27 mouse cellular contexts compared by ENCODE assay signal in genomic region chr1:84250770-84251169, GRCm38 (mm10).
DNase-seq lines count a peak whose midpoint lies in the region; ATAC-seq and TF ChIP-seq lines count a peak whose summit lies in the region.
"Had no signal": no experiment of that assay in that cellular context is flagged by ENCODE, and none has a peak within 500 bp of the region (broad histone marks: within the 10 kb centered on the region; RNA-seq: fewer than 3 reads in every experiment).

No protein-coding gene starts in this region.

- peak; percentile 7 for DNase-seq in lung, postnatal 0 days (ENCODE audit: low spot score)
- no peak for DNase-seq in lung, postnatal 14 days
- no peak for DNase-seq in stomach, postnatal 0 days (ENCODE audit: low spot score)
- no peak for DNase-seq in layer of hippocampus, adult 9-10 months (ENCODE audit: low spot score)
- DNase-seq: adrenal gland, postnatal 25 days; cerebellum, adult 8-10 months; gastrocnemius, adult 2 months; kidney, adult 2 months; kidney, postnatal 36 days; left cerebral cortex, postnatal 4 days; thymus, adult 18-20 months; thymus, postnatal 25 days had no signal

- no peak for TF ChIP-seq CTCF in lung, postnatal 0 days (IDR thresholded peaks at IDR 0.05)
- no peak for TF ChIP-seq CTCF in stomach, postnatal 0 days (IDR thresholded peaks at IDR 0.05; ENCODE audit: low read depth)

- TF ChIP-seq EP300 in lung, postnatal 0 days (IDR thresholded peaks at IDR 0.05), result no peak
- TF ChIP-seq EP300 in stomach, postnatal 0 days (optimal IDR thresholded peaks at IDR 0.05), result no peak

- no peaks in the 10 kb centered on the region for H3K9me3 ChIP-seq in lung, postnatal 0 days (ENCODE audit: low read length)
- H3K9me3 ChIP-seq in stomach, embryonic 16.5 days (replicated peaks; ENCODE audit: control insufficient read depth, low read length), result no peaks in the 10 kb centered on the region
- H3K9me3 ChIP-seq in stomach, postnatal 0 days (ENCODE audit: control insufficient read depth, low read length), result no peaks in the 10 kb centered on the region
- H3K9me3 ChIP-seq in neural tube, embryonic 15.5 days (replicated peaks), result no peaks in the 10 kb centered on the region
- H3K9me3 ChIP-seq: heart, embryonic 15.5 days; hindbrain, embryonic 12.5 days; intestine, embryonic 15.5 days; liver, embryonic 15.5 days; midbrain, embryonic 15.5 days; neural tube, embryonic 12.5 days; stomach, embryonic 15.5 days had no signal

- no peaks in the 10 kb centered on the region for H3K36me3 ChIP-seq in lung, postnatal 0 days (ENCODE audit: insufficient read depth, low read length)
- H3K36me3 ChIP-seq in stomach, embryonic 16.5 days (ENCODE audit: control insufficient read depth, insufficient read depth, low read length), result no peaks in the 10 kb centered on the region
- no peaks in the 10 kb centered on the region for H3K36me3 ChIP-seq in stomach, postnatal 0 days (ENCODE audit: control insufficient read depth, insufficient read depth, low read length)
- H3K36me3 ChIP-seq in neural tube, embryonic 15.5 days, result no peaks in the 10 kb centered on the region
- H3K36me3 ChIP-seq: heart, embryonic 15.5 days; hindbrain, embryonic 12.5 days; intestine, embryonic 15.5 days; liver, embryonic 15.5 days; midbrain, embryonic 15.5 days; neural tube, embryonic 12.5 days; stomach, embryonic 15.5 days had no signal

- no peak overlapping the region for H3K4me3 ChIP-seq in lung, postnatal 0 days (ENCODE audit: low read depth, low read length)
- H3K4me3 ChIP-seq in stomach, embryonic 16.5 days (replicated peaks; ENCODE audit: low read length), result no peak overlapping the region
- no peak overlapping the region for H3K4me3 ChIP-seq in stomach, postnatal 0 days (ENCODE audit: low read depth, low read length)
- no peak overlapping the region for H3K4me3 ChIP-seq in neural tube, embryonic 15.5 days (replicated peaks)
- H3K4me3 ChIP-seq: erythroblast, embryonic 14.5 days; gastrocnemius, adult 2 months; heart, embryonic 15.5 days; hindbrain, embryonic 12.5 days; intestine, embryonic 15.5 days; layer of hippocampus, adult 2 months; liver, embryonic 15.5 days; midbrain, embryonic 15.5 days; myocyte; neural tube, embryonic 12.5 days; stomach, embryonic 15.5 days had no signal

- no peaks in the 10 kb centered on the region for H3K27me3 ChIP-seq in lung, postnatal 0 days (replicated peaks; ENCODE audit: insufficient read depth, low read length)
- no peaks in the 10 kb centered on the region for H3K27me3 ChIP-seq in stomach, embryonic 16.5 days (ENCODE audit: control insufficient read depth, insufficient read depth, low read length)
- no peaks in the 10 kb centered on the region for H3K27me3 ChIP-seq in stomach, postnatal 0 days (ENCODE audit: control insufficient read depth, insufficient read depth, low read length)
- no peaks in the 10 kb centered on the region for H3K27me3 ChIP-seq in neural tube, embryonic 15.5 days (replicated peaks)
- H3K27me3 ChIP-seq: heart, embryonic 15.5 days; hindbrain, embryonic 12.5 days; intestine, embryonic 15.5 days; liver, embryonic 15.5 days; midbrain, embryonic 15.5 days; neural tube, embryonic 12.5 days; stomach, embryonic 15.5 days had no signal

- no peak overlapping the region for H3K27ac ChIP-seq in lung, postnatal 0 days (ENCODE audit: low read length)
- peak overlapping the region; percentile 49; the same call in 1 of the 2 replicates for H3K27ac ChIP-seq in stomach, embryonic 16.5 days (ENCODE audit: low read length)
- no peak overlapping the region for H3K27ac ChIP-seq in stomach, postnatal 0 days (replicated peaks)
- no peak overlapping the region for H3K27ac ChIP-seq in neural tube, embryonic 15.5 days (replicated peaks)
- H3K27ac ChIP-seq: gastrocnemius, adult 2 months; heart, embryonic 15.5 days; hindbrain, postnatal 0 days; intestine, embryonic 15.5 days; layer of hippocampus, adult 2 months; liver, embryonic 15.5 days; neural tube, embryonic 12.5 days; stomach, embryonic 15.5 days had no signal

- no peak for ATAC-seq in lung, postnatal 0 days
- no peak for ATAC-seq in stomach, embryonic 16.5 days (ENCODE audit: insufficient read depth, low FRiP score)
- ATAC-seq in stomach, postnatal 0 days (ENCODE audit: low FRiP score, low TSS enrichment), result no peak
- ATAC-seq in hematopoietic stem cell, adult 5-6 weeks (replicated peaks in 1 of 2; ENCODE audit: insufficient read depth in 1 of 2, low FRiP score in 2 of 2, low TSS enrichment in 1 of 2, low read depth in 1 of 2, poor library complexity in 2 of 2, severe bottlenecking in 2 of 2), result peak; percentile 67 to 92
- no peak for ATAC-seq in neural tube, embryonic 15.5 days (ENCODE audit: low FRiP score)
- ATAC-seq: CD4-positive, CD25-positive, alpha-beta regulatory T cell, adult 4 months; hindbrain, postnatal 0 days; intestine, embryonic 15.5 days had no signal

- H3K9ac ChIP-seq in lung, postnatal 0 days (replicated peaks; ENCODE audit: low read depth), result no peak overlapping the region
- no peak overlapping the region for H3K9ac ChIP-seq in stomach, embryonic 16.5 days (ENCODE audit: low read length)
- H3K9ac ChIP-seq in stomach, postnatal 0 days (ENCODE audit: low read length), result no peak overlapping the region
- no peak overlapping the region for H3K9ac ChIP-seq in neural tube, embryonic 15.5 days (replicated peaks)
- H3K9ac ChIP-seq: heart, embryonic 15.5 days; hindbrain, embryonic 12.5 days; intestine, embryonic 15.5 days; liver, embryonic 15.5 days; midbrain, embryonic 15.5 days; neural tube, embryonic 12.5 days; stomach, embryonic 15.5 days had no signal

- no peaks in the 10 kb centered on the region for H3K4me1 ChIP-seq in lung, postnatal 0 days (ENCODE audit: insufficient read depth, low read depth, low read length)
- H3K4me1 ChIP-seq in stomach, embryonic 16.5 days (ENCODE audit: control insufficient read depth, insufficient read depth, low read length), result no peaks in the 10 kb centered on the region
- no peaks in the 10 kb centered on the region for H3K4me1 ChIP-seq in stomach, postnatal 0 days (replicated peaks; ENCODE audit: control insufficient read depth, insufficient read depth)
- H3K4me1 ChIP-seq in neural tube, embryonic 15.5 days, result peaks cover 20% of the 10 kb centered on the region
- H3K4me1 ChIP-seq: heart, embryonic 15.5 days; intestine, embryonic 15.5 days; liver, embryonic 15.5 days; neural tube, embryonic 12.5 days; stomach, embryonic 15.5 days had no signal

- no peak overlapping the region for H3K4me2 ChIP-seq in lung, postnatal 0 days (replicated peaks; ENCODE audit: low read depth, low read length)
- no peak overlapping the region for H3K4me2 ChIP-seq in stomach, embryonic 16.5 days (ENCODE audit: low read depth, low read length)
- no peak overlapping the region for H3K4me2 ChIP-seq in stomach, postnatal 0 days (replicated peaks; ENCODE audit: low read depth)
- no peak overlapping the region for H3K4me2 ChIP-seq in neural tube, embryonic 15.5 days
- H3K4me2 ChIP-seq: heart, embryonic 15.5 days; hindbrain, embryonic 12.5 days; intestine, embryonic 15.5 days; liver, embryonic 15.5 days; midbrain, embryonic 15.5 days; neural tube, embryonic 12.5 days; stomach, embryonic 15.5 days had no signal

- 81% methylated on average over 1 of the region's 1 CpGs for WGBS in lung, postnatal 0 days
- WGBS in stomach, embryonic 16.5 days, result 85% methylated on average over 1 of the region's 1 CpGs
- WGBS in stomach, postnatal 0 days, result 71% methylated on average over 1 of the region's 1 CpGs
- 84% methylated on average over 1 of the region's 1 CpGs for WGBS in neural tube, embryonic 15.5 days

Comparison
In these comparisons a context has a peak if more than half of its experiments do, and no peak if none do; other contexts are left out.
1. ATAC-seq: peak in hematopoietic stem cell, adult 5-6 weeks (2 of 2); none in lung, postnatal 0 days (single experiment), stomach, embryonic 16.5 days (single experiment), stomach, postnatal 0 days (single experiment) and neural tube, embryonic 15.5 days (single experiment).